Mouse (Mus musculus) spleen, adult 2 months (tissue): ENCODE results near the gene Lrrn2. TPM values are rescaled to one million over a fixed set of nuclear protein-coding genes. Genes with fewer than 3 reads are reported as not detected.

Experiments
- DNase-seq, 2 experiments: peaks; one replicate each; pipeline versions ENCODE4 v3.0.0 to v3.0.0-alpha.2; 2012 to 2021; ENCODE audit warnings: low spot score in 2 of 2, low read depth in 1 of 2
- H3K27ac ChIP-seq: fragments of 200-500 bp; 2 replicates; pipeline ENCODE4 v1.5.1; 2012; ENCODE audit warnings: low read length, inconsistent platforms; ENCODE audit not compliant: insufficient read depth
- H3K27me3 ChIP-seq: fragments of 200-500 bp; 2 replicates; pipeline ENCODE4 v1.6.1; 2012; ENCODE audit warnings: mild to moderate bottlenecking, moderate library complexity, low read length, inconsistent platforms; ENCODE audit not compliant: control insufficient read depth, insufficient read depth
- H3K36me3 ChIP-seq: fragments of 200-500 bp; 2 replicates; pipeline ENCODE4 v1.6.1; 2012; ENCODE audit warnings: mild to moderate bottlenecking, low read length, inconsistent platforms; ENCODE audit not compliant: control insufficient read depth, insufficient read depth
- H3K4me1 ChIP-seq: fragments of 200-500 bp; 2 replicates; pipeline ENCODE4 v1.6.1; 2011; ENCODE audit warnings: inconsistent platforms; ENCODE audit not compliant: control insufficient read depth, insufficient read depth, insufficient read length
- H3K4me3 ChIP-seq: fragments of 200-500 bp; 2 replicates; pipeline ENCODE4 v1.5.1; 2011; ENCODE audit warnings: mild to moderate bottlenecking, inconsistent platforms; ENCODE audit not compliant: insufficient read depth, insufficient read length; ENCODE audit errors: extremely low read depth
- CTCF ChIP-seq: fragments of 200-500 bp; IDR thresholded peaks from 2 replicates; pipeline ENCODE4 v1.5.1; 2011; ENCODE audit warnings: mild to moderate bottlenecking, inconsistent platforms; ENCODE audit not compliant: insufficient read depth, insufficient read length, insufficient replicate concordance; ENCODE audit errors: extremely low read depth
- POLR2A ChIP-seq: fragments of 200-500 bp; IDR thresholded peaks from 2 replicates; pipeline ENCODE4 v1.6.1; 2011; ENCODE audit warnings: low read depth, low read length, inconsistent platforms
- WGBS: fragments of 180-500 bp; shearing (Covaris S2); methylation state at CpG from one replicate; pipeline ENCODE4 v1.1.7; 2018; 5-methylcytosine and 5-hydroxymethylcytosine counted together
- polyA plus RNA-seq: library from polyadenylated mRNA; depleted of rRNA; stranded (reverse); fragments of >200 nt; gene quantifications from 2 replicates; pipeline ENCODE4 v1.2.3, GENCODE M21; 2012

Lrrn2 gene
- polyA plus RNA-seq, 1 experiment = 0.41 TPM

DNA sequence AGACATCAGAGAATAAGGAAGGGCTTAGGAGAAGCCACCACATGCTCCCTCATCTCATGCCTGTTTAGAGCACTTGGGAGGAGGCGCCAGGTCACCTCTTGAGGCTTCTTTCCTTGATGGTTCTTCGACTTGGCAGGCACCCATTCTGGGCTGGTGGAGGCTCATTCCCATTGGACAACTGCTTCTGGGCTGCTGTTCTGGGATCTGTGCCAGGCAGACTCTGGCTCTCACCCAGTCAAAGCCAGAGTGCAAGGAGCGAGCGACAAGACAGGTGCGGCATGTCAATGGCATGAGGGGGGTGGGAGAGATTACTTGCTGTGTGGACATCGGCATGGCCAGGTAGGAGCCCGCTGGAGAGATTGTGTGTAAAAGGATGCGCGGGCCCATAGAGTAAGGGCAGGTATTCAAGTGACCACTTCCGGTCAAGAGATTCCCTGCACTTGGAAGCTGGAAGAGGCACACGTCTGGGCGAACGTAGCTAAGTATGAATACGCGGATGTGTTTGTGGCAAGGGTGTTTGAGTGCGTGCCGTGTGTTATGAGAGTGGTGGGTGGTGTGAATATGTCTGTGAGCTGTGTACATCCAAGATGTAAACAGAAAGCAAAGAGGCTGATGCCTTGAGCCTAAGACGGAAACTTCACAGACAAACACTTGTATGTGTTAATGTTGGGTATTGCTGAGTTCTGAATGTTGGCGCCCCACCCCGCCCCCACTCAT is 35.8 kb upstream of the Lrrn2 start:
- no peak overlapping the region for H3K4me3 ChIP-seq
- H3K27me3 ChIP-seq = no peaks in the 10 kb centered on the region
- H3K4me1 ChIP-seq = no peaks in the 10 kb centered on the region
- 91% methylated on average over 20 of the region's 20 CpGs for WGBS
- no peak for DNase-seq
- no peaks in the 10 kb centered on the region for H3K36me3 ChIP-seq
- TF ChIP-seq POLR2A (no peak), CTCF (no peak)
- no peak overlapping the region for H3K27ac ChIP-seq

DNA sequence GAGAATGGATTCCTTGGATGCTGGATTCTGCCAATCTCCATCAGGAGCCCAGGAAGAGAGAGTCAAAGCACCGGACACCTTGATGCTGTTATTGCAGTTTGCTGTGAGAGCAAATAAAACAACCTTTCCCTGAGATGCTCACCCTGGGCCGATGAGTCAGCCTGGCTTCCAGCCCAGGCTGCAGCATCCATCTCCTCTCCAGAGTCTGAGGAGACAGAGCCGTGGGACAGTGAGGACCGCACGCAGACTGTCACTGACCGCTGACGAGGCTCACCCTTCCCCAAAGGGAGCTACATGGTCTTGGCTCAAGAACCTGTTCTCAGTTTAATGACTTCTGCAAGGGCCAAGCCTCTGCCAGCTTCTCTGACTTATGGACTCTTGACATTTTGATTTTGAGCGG is 34.3 kb upstream of the Lrrn2 start:
- no peak overlapping the region for H3K27ac ChIP-seq
- no peak overlapping the region for H3K4me3 ChIP-seq
- TF ChIP-seq POLR2A = no peak
- no peak for TF ChIP-seq CTCF
- H3K36me3 ChIP-seq = no peaks in the 10 kb centered on the region
- 91% methylated on average over 8 of the region's 8 CpGs for WGBS
- H3K4me1 ChIP-seq = no peaks in the 10 kb centered on the region
- H3K27me3 ChIP-seq = no peaks in the 10 kb centered on the region
- no peak for DNase-seq

DNA sequence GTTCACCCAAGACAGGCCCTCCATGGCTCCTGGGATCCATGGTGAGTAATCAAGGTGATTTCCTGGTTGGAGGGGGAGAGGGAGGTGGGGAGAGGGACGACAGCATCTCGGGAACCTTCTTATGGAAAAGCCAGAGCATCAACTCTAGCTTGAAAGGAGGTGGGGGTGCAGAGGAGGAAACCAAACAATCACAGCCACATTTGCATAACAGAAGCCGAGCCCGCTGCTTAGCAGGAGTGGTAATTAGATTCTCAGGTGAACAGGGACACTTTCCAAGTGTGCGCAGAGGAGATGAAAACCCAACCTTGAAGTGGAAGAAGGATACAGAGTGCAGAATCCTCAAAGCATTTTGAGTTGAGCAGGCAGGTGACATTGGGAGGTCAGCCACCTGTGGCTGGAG is 29.3 kb upstream of the Lrrn2 start:
- Histone ChIP-seq H3K27ac (no peak overlapping the region), H3K36me3 (no peaks in the 10 kb centered on the region), H3K27me3 (no peaks in the 10 kb centered on the region), H3K4me3 (no peak overlapping the region), H3K4me1 (peaks cover 3% of the 10 kb centered on the region; the same call in 1 of the 2 replicates)
- WGBS = 60% methylated on average over 5 of the region's 5 CpGs
- no peak for DNase-seq
- TF ChIP-seq POLR2A (no peak), CTCF (no peak)

DNA sequence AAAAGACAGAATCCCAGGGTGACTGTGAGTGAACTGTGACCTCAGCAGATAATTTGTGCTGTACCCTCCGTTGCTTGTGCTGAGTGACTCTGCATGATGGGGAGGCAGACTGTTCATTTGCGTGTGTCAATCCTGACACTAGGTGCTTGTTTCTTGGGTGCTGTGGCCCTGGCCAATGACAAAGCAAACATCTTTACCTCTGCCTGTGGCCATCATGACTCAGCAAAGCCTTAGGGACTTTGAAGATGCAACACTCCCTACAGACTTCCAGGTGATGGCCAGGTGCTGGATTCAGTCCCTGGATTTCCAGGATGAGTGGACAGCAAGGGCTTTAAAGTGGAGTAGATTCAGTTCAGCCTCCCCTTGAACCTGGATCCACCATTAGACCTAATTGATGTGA is 28.8 kb upstream of the Lrrn2 start:
- Histone ChIP-seq H3K4me1 (peaks cover 3% of the 10 kb centered on the region; the same call in 1 of the 2 replicates), H3K36me3 (no peaks in the 10 kb centered on the region), H3K27ac (no peak overlapping the region), H3K27me3 (no peaks in the 10 kb centered on the region), H3K4me3 (no peak overlapping the region)
- WGBS = 67% methylated on average over 2 of the region's 2 CpGs
- no peak for DNase-seq
- TF ChIP-seq CTCF (no peak), POLR2A (no peak)

DNA sequence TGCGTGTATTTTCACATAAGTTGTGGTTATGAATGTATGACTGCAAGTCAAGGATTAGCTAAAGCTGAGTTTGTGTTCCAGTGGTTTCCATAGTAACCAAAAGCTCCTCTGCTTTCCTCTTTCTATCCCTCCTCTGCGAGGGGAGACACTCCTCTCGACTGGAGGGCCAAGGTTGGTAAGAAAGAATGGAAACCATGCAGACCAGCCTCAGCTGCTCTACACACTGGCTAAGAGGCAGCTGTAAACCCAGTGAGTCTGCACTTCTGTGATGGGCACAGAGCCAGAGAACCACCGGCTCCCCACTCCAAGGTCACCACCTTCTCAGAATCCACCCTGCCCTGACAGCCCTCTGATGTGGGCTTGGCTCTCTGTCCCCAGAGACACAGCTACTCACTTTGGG is 28.3 kb upstream of the Lrrn2 start:
- peaks cover 3% of the 10 kb centered on the region; the same call in 1 of the 2 replicates for H3K4me1 ChIP-seq
- H3K36me3 ChIP-seq = no peaks in the 10 kb centered on the region
- no peak for DNase-seq
- H3K4me3 ChIP-seq = no peak overlapping the region
- no peaks in the 10 kb centered on the region for H3K27me3 ChIP-seq
- H3K27ac ChIP-seq = no peak overlapping the region
- no peak for TF ChIP-seq POLR2A
- TF ChIP-seq CTCF = no peak
- 23% methylated on average over 4 of the region's 4 CpGs for WGBS

DNA sequence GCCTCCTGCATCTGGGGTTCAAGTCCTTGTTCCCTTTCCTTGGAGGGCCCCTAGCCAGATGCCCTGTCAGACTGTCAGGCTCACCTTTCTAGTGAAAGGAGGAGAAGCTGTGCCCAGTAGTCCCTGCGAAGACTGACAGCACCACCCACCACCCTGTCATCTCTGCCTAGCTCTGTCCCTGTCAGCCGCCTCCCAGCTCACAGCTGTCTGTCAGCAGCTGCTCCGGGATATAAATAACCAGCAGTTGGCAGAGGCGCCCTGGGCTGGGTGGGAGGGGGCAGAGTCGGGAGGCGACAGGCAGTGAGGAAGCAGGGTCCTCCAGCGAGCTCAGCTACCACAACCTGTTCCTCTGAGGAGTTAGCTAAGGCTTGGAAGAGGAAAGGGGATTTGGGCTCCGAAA is 26.8 kb upstream of the Lrrn2 start:
- no peak for TF ChIP-seq POLR2A
- no peak for TF ChIP-seq CTCF
- DNase-seq = no peak
- no peaks in the 10 kb centered on the region; the same call in 1 of the 2 replicates for H3K27me3 ChIP-seq
- H3K4me3 ChIP-seq = no peak overlapping the region
- 6% methylated on average over 8 of the region's 8 CpGs for WGBS
- H3K36me3 ChIP-seq = no peaks in the 10 kb centered on the region
- peaks cover 3% of the 10 kb centered on the region; the same call in 1 of the 2 replicates for H3K4me1 ChIP-seq
- H3K27ac ChIP-seq = no peak overlapping the region

DNA sequence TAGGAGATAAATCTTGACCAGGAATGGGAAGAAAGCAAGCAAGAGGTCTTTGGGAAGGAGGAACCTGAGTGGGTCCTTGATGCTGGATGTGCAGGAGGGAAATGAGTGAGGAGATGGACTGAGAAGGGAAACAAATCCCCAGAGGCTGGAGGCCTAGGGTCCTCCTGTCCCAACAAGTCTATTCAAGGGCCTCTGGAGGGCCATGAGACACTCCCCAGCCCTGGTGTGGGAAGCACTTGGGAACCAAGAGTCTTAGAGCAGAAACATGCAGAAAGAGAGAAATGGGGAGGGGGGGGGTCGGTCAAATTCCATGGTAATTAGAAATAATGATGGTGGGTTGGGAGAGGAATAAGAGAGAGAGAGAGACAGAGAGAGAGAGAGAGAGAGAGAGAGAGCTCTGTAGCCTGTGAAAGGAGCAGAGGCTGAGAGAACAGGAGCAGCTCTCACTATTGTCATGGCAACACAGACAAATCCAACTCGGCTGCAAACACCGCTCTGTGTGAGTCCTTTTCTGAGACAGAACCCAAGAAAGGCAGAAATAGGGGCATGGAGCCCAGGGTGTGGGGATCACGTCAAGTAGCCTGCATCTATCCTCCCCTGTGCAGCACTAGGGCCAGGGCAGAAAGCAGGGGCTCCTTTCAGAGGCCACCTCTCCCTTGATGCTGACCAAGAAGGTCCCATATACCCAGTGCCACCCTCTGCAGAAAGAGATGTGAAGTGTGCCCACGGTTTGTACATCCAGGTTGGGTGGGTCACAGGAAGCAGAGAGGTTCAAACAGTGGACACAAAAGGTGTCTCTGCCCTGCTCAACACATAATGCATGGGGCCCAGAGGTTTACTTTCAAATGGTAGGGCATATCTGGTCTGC is 21.3 kb upstream of the Lrrn2 start:
- WGBS = 72% methylated on average over 5 of the region's 5 CpGs
- Histone ChIP-seq H3K4me1 (no peaks in the 10 kb centered on the region; the same call in 1 of the 2 replicates), H3K27me3 (no peaks in the 10 kb centered on the region; the same call in 1 of the 2 replicates), H3K36me3 (no peaks in the 10 kb centered on the region), H3K27ac (no peak overlapping the region), H3K4me3 (no peak overlapping the region)
- TF ChIP-seq CTCF (no peak), POLR2A (no peak)
- no peak for DNase-seq
